24 mouse cellular contexts compared by ENCODE assay signal in genomic region chr17:80967475-80967874, GRCm38 (mm10). TPM values are rescaled to one million over a fixed set of nuclear protein-coding genes. Genes with fewer than 3 reads are reported as not detected.
A peak's percentile ranks its signal among the peaks of the same experiment; 100 is the strongest.
DNase-seq lines count a peak whose midpoint lies in the region; ATAC-seq lines count a peak whose summit lies in the region.
"Had no signal": no experiment of that assay in that cellular context is flagged by ENCODE, and none has a peak within 500 bp of the region (broad histone marks: within the 10 kb centered on the region; RNA-seq: fewer than 3 reads in every experiment).

No protein-coding gene starts in this region.

- no peaks in the 10 kb centered on the region for H3K36me3 ChIP-seq in heart, embryonic 10.5 days
- no peaks in the 10 kb centered on the region for H3K36me3 ChIP-seq in kidney, embryonic 16.5 days (ENCODE audit: insufficient read depth, low read length)
- H3K36me3 ChIP-seq in midbrain, embryonic 14.5 days (ENCODE audit: control insufficient read depth, insufficient read depth, low read length), result no peaks in the 10 kb centered on the region
- no peaks in the 10 kb centered on the region for H3K36me3 ChIP-seq in midbrain, embryonic 11.5 days (ENCODE audit: control insufficient read depth, insufficient read depth, low read length)
- H3K36me3 ChIP-seq: heart, embryonic 13.5 days; limb, embryonic 13.5 days; lung, embryonic 15.5 days had no signal

- no peak overlapping the region for H3K4me3 ChIP-seq in heart, embryonic 10.5 days
- no peak overlapping the region for H3K4me3 ChIP-seq in kidney, embryonic 16.5 days (ENCODE audit: low read length)
- H3K4me3 ChIP-seq in midbrain, embryonic 14.5 days (replicated peaks; ENCODE audit: low read depth, low read length), result no peak overlapping the region
- no peak overlapping the region for H3K4me3 ChIP-seq in midbrain, embryonic 11.5 days (ENCODE audit: low read depth, low read length)
- H3K4me3 ChIP-seq: forebrain, embryonic 13.5 days; heart, embryonic 13.5 days; limb, embryonic 13.5 days; lung, embryonic 15.5 days had no signal

- H3K4me2 ChIP-seq in kidney, embryonic 16.5 days (replicated peaks; ENCODE audit: low read depth, low read length), result no peak overlapping the region
- H3K4me2 ChIP-seq in midbrain, embryonic 14.5 days (ENCODE audit: low read length), result no peak overlapping the region
- no peak overlapping the region for H3K4me2 ChIP-seq in midbrain, embryonic 11.5 days
- H3K4me2 ChIP-seq: forebrain, embryonic 13.5 days; heart, embryonic 13.5 days; limb, embryonic 13.5 days; liver, embryonic 11.5 days; lung, embryonic 15.5 days had no signal

- intact Hi-C loops in heart, postnatal 36 days (cut with DNase I), result no loop called here

- peak overlapping the region; percentile 52; the same call in 1 of the 2 replicates for H3K27ac ChIP-seq in heart, embryonic 10.5 days
- H3K27ac ChIP-seq in kidney, embryonic 16.5 days (ENCODE audit: low read length), result no peak overlapping the region
- peak overlapping the region; percentile 49; the same call in 1 of the 2 replicates for H3K27ac ChIP-seq in midbrain, embryonic 14.5 days (replicated peaks; ENCODE audit: low read depth, low read length)
- H3K27ac ChIP-seq in midbrain, embryonic 11.5 days (ENCODE audit: low read depth, low read length), result no peak overlapping the region
- H3K27ac ChIP-seq: forebrain, embryonic 13.5 days; heart, embryonic 13.5 days; limb, embryonic 13.5 days; lung, embryonic 15.5 days had no signal

- H3K9me3 ChIP-seq in heart, embryonic 10.5 days, result no peaks in the 10 kb centered on the region
- H3K9me3 ChIP-seq in kidney, embryonic 16.5 days (ENCODE audit: low read length), result no peaks in the 10 kb centered on the region
- no peaks in the 10 kb centered on the region for H3K9me3 ChIP-seq in midbrain, embryonic 14.5 days (ENCODE audit: control insufficient read depth, low read length)
- H3K9me3 ChIP-seq in midbrain, embryonic 11.5 days (ENCODE audit: control insufficient read depth, low read length), result no peaks in the 10 kb centered on the region
- H3K9me3 ChIP-seq: forebrain, embryonic 13.5 days; heart, embryonic 13.5 days; limb, embryonic 13.5 days; lung, embryonic 15.5 days had no signal

- ATAC-seq in kidney, embryonic 16.5 days (ENCODE audit: low FRiP score, low TSS enrichment), result peak; percentile 21; the same call in 1 of the 2 replicates
- no peak for ATAC-seq in midbrain, embryonic 14.5 days (ENCODE audit: low FRiP score, low TSS enrichment)
- no peak for ATAC-seq in midbrain, embryonic 11.5 days (ENCODE audit: low FRiP score)
- ATAC-seq: forebrain, embryonic 13.5 days; intestine, postnatal 0 days had no signal

- peaks cover 40% of the 10 kb centered on the region for H3K4me1 ChIP-seq in heart, embryonic 10.5 days
- peaks cover 30% of the 10 kb centered on the region for H3K4me1 ChIP-seq in kidney, embryonic 16.5 days (ENCODE audit: insufficient read depth, low read length)
- H3K4me1 ChIP-seq in midbrain, embryonic 14.5 days (ENCODE audit: control insufficient read depth, insufficient read depth, low read length), result peaks cover 30% of the 10 kb centered on the region
- peaks cover 7% of the 10 kb centered on the region; the same call in 1 of the 2 replicates for H3K4me1 ChIP-seq in midbrain, embryonic 11.5 days (ENCODE audit: control insufficient read depth, insufficient read depth, low read length)

- no peaks in the 10 kb centered on the region for H3K27me3 ChIP-seq in heart, embryonic 10.5 days (ENCODE audit: insufficient read depth, poor library complexity, severe bottlenecking)
- H3K27me3 ChIP-seq in kidney, embryonic 16.5 days (ENCODE audit: insufficient read depth, low read length), result no peaks in the 10 kb centered on the region
- no peaks in the 10 kb centered on the region for H3K27me3 ChIP-seq in midbrain, embryonic 14.5 days (ENCODE audit: control insufficient read depth, insufficient read depth, low read length)
- H3K27me3 ChIP-seq in midbrain, embryonic 11.5 days (ENCODE audit: control insufficient read depth, insufficient read depth, low read length), result no peaks in the 10 kb centered on the region
- H3K27me3 ChIP-seq: forebrain, embryonic 13.5 days; heart, embryonic 13.5 days; limb, embryonic 13.5 days; lung, embryonic 15.5 days had no signal

- H3K9ac ChIP-seq in kidney, embryonic 16.5 days (replicated peaks; ENCODE audit: low read length), result no peak overlapping the region
- H3K9ac ChIP-seq in midbrain, embryonic 14.5 days (replicated peaks; ENCODE audit: low read length), result no peak overlapping the region
- no peak overlapping the region for H3K9ac ChIP-seq in midbrain, embryonic 11.5 days (ENCODE audit: low read length)
- H3K9ac ChIP-seq: forebrain, embryonic 13.5 days; heart, embryonic 13.5 days; limb, embryonic 13.5 days; lung, embryonic 15.5 days had no signal

- no peak for DNase-seq in heart, embryonic 10.5 days (ENCODE audit: low spot score)
- DNase-seq in heart, postnatal 36 days, result no peak
- DNase-seq in kidney, adult 11 months, result no peak
- no peak for DNase-seq in midbrain, embryonic 14.5 days
- no peak for DNase-seq in midbrain, embryonic 11.5 days (ENCODE audit: low spot score, missing footprints)
- DNase-seq in embryo, embryonic 11 days, result peak; percentile 49
- no peak for DNase-seq in adrenal gland, postnatal 14 days
- DNase-seq: adrenal gland, postnatal 25 days; cerebellum, adult 11-12 months; cerebellum, adult 9-11 months; gastrocnemius, postnatal 10 days; heart, postnatal 10 days; kidney, postnatal 25 days; thymus, adult 2 months; thymus, postnatal 36 days had no signal

- WGBS in heart, embryonic 10.5 days, result 19% methylated on average over 7 of the region's 7 CpGs
- 44% methylated on average over 7 of the region's 7 CpGs for WGBS in kidney, embryonic 16.5 days
- WGBS in midbrain, embryonic 14.5 days, result 44% methylated on average over 7 of the region's 7 CpGs
- WGBS in midbrain, embryonic 11.5 days, result 51% methylated on average over 7 of the region's 7 CpGs

RNA-seq across cellular contexts. Expression of gene Tmem178, which starts 23.0 kb away (rescaled TPM):
- polyA plus RNA-seq in heart, embryonic 10.5 days (2016; fragmentation: Nextera tagmentation; extraction: Ambion mirVana), result 4.5 and 5.2 TPM in 2 replicates
- total RNA-seq in heart, postnatal 36 days (2021), result under 1 TPM; 0.19 to 0.58 TPM
- polyA plus RNA-seq in kidney, embryonic 16.5 days (2015; fragmentation: Nextera tagmentation; extraction: Ambion mirVana), result 16.8 and 17.8 TPM in 2 replicates
- polyA plus RNA-seq in midbrain, embryonic 14.5 days (2014; fragmentation: Nextera tagmentation; extraction: Ambion mirVana), result 30.5 and 31.3 TPM in 2 replicates
- polyA plus RNA-seq in midbrain, embryonic 11.5 days (2014; fragmentation: Nextera tagmentation; extraction: Ambion mirVana), result 12.8 and 14.2 TPM in 2 replicates
- 4.5 and 6.6 TPM in 2 replicates for total RNA-seq in adrenal gland, postnatal 14 days (2021)
- total RNA-seq: MEL; monocyte, adult 5-6 weeks had no signal

Comparison
In these comparisons a context has a peak if more than half of its experiments do, and no peak if none do; other contexts are left out.
1. H3K27ac ChIP-seq: peak in heart, embryonic 10.5 days (single experiment) and midbrain, embryonic 14.5 days (single experiment); none in kidney, embryonic 16.5 days (single experiment) and midbrain, embryonic 11.5 days (single experiment).